Mouse (Mus musculus): ENCODE results near the gene Fam19a3. TPM values are rescaled to one million over a fixed set of nuclear protein-coding genes. Genes with fewer than 3 reads are reported as not detected.

The Fam19a3 gene
- polyA plus RNA-seq, 1 experiment from 2014 or later: not detected

GRCm38 (mm10) chr3:104791671-104792070 is 10.0 kb upstream of the Fam19a3 start:
- no peak for ATAC-seq (ENCODE audit: low read depth)
- Histone ChIP-seq H3K27ac (no peak overlapping the region), H3K9ac (no peak overlapping the region), H3K27me3 (peaks cover 35% of the 10 kb centered on the region), H3K4me2 (no peak overlapping the region), H3K36me3 (peaks cover 16% of the 10 kb centered on the region), H3K4me3 (replicated peaks) (no peak overlapping the region), H3K4me1 (replicated peaks) (peaks cover 68% of the 10 kb centered on the region), H3K9me3 (replicated peaks) (no peaks in the 10 kb centered on the region)
- DNase-seq: no peak
- WGBS (ENCODE audit: insufficient replicate concordance): 82% methylated on average over 8 of the region's 8 CpGs

- Histone ChIP-seq H3K9me3 (replicated peaks) (no peaks in the 10 kb centered on the region), H3K9ac (no peak overlapping the region), H3K4me1 (replicated peaks) (peaks cover 64% of the 10 kb centered on the region), H3K36me3 (peaks cover 13% of the 10 kb centered on the region), H3K4me2 (peak overlapping the region; percentile 71), H3K27ac (no peak overlapping the region), H3K4me3 (replicated peaks) (no peak overlapping the region), H3K27me3 (peaks cover 40% of the 10 kb centered on the region)
- WGBS (ENCODE audit: insufficient replicate concordance): 41% methylated on average over 4 of the region's 4 CpGs
- DNase-seq (no peak), ATAC-seq (ENCODE audit: low read depth) (no peak)
These were observed 9.4 kb upstream of the Fam19a3 start for GRCm38 (mm10) chr3:104791017-104791416.

- Histone ChIP-seq H3K27ac (no peak overlapping the region), H3K36me3 (peaks cover 8% of the 10 kb centered on the region), H3K4me2 (peak overlapping the region; percentile 71), H3K4me3 (replicated peaks) (peak overlapping the region; percentile 58; the same call in 1 of the 2 replicates), H3K4me1 (replicated peaks) (peaks cover 59% of the 10 kb centered on the region), H3K27me3 (peaks cover 44% of the 10 kb centered on the region), H3K9me3 (replicated peaks) (no peaks in the 10 kb centered on the region), H3K9ac (peak overlapping the region; percentile 64; the same call in 1 of the 2 replicates)
- DNase-seq (no peak), ATAC-seq (ENCODE audit: low read depth) (no peak)
- 31% methylated on average over 6 of the region's 6 CpGs for WGBS (ENCODE audit: insufficient replicate concordance)
These were observed 8.8 kb upstream of the Fam19a3 start for GRCm38 (mm10) chr3:104790401-104790937.

- Histone ChIP-seq H3K9me3 (replicated peaks) (no peaks in the 10 kb centered on the region), H3K4me1 (replicated peaks) (peaks cover 52% of the 10 kb centered on the region), H3K27ac (no peak overlapping the region), H3K4me3 (replicated peaks) (peak overlapping the region; percentile 58), H3K9ac (peak overlapping the region; percentile 64; the same call in 1 of the 2 replicates), H3K27me3 (peaks cover 51% of the 10 kb centered on the region), H3K36me3 (peaks cover 1% of the 10 kb centered on the region; the same call in 1 of the 2 replicates), H3K4me2 (peak overlapping the region; percentile 71)
- DNase-seq (no peak), ATAC-seq (ENCODE audit: low read depth) (no peak)
- WGBS (ENCODE audit: insufficient replicate concordance): 65% methylated on average over 13 of the region's 13 CpGs
These were observed 8.2 kb upstream of the Fam19a3 start for GRCm38 (mm10) chr3:104789822-104790221.

- peak overlapping the region; percentile 58 for H3K4me3 ChIP-seq (replicated peaks)
- DNase-seq: no peak
- peak; percentile 1; the same call in 1 of the 2 replicates for ATAC-seq (ENCODE audit: low read depth)
- H3K9ac ChIP-seq: peak overlapping the region; percentile 64
- H3K4me2 ChIP-seq: peak overlapping the region; percentile 71
- no peaks in the 10 kb centered on the region for H3K9me3 ChIP-seq (replicated peaks)
- no peak overlapping the region for H3K27ac ChIP-seq
- no peaks in the 10 kb centered on the region; the same call in 1 of the 2 replicates for H3K36me3 ChIP-seq
- peaks cover 47% of the 10 kb centered on the region for H3K4me1 ChIP-seq (replicated peaks)
- peaks cover 57% of the 10 kb centered on the region for H3K27me3 ChIP-seq
- 13% methylated on average over 10 of the region's 10 CpGs for WGBS (ENCODE audit: insufficient replicate concordance)
These were observed 7.6 kb upstream of the Fam19a3 start for GRCm38 (mm10) chr3:104789312-104789605.

- H3K36me3 ChIP-seq: no peaks in the 10 kb centered on the region; the same call in 1 of the 2 replicates
- no peak overlapping the region for H3K27ac ChIP-seq
- peak; percentile 33 for DNase-seq
- peak; percentile 78 for ATAC-seq (ENCODE audit: low read depth)
- H3K9me3 ChIP-seq (replicated peaks): no peaks in the 10 kb centered on the region
- peaks cover 41% of the 10 kb centered on the region for H3K4me1 ChIP-seq (replicated peaks)
- H3K27me3 ChIP-seq: peaks cover 62% of the 10 kb centered on the region
- peak overlapping the region; percentile 64 for H3K9ac ChIP-seq
- H3K4me2 ChIP-seq: peak overlapping the region; percentile 71
- under 1% methylated on average over 51 of the region's 52 CpGs for WGBS (ENCODE audit: insufficient replicate concordance)
- peak overlapping the region; percentile 58 for H3K4me3 ChIP-seq (replicated peaks)
These were observed 7.1 kb upstream of the Fam19a3 start for GRCm38 (mm10) chr3:104788561-104789311.

GRCm38 (mm10) chr3:104788075-104788474 is 6.4 kb upstream of the Fam19a3 start, which contains the start of gene Rhoc:
Gene Rhoc (plus strand): TSS chr3:104788375.
- Histone ChIP-seq H3K4me1 (replicated peaks) (peaks cover 35% of the 10 kb centered on the region), H3K9me3 (replicated peaks) (no peaks in the 10 kb centered on the region), H3K4me3 (replicated peaks) (peak within 1 kb of the TSS; percentile 58), H3K9ac (peak within 1 kb of the TSS; percentile 64), H3K27me3 (peaks cover 68% of the 10 kb centered on the region), H3K27ac (no peak within 1 kb of the TSS), H3K4me2 (peak within 1 kb of the TSS; percentile 71), H3K36me3 (no peaks in the 10 kb centered on the region; the same call in 1 of the 2 replicates)
- no peak for ATAC-seq (ENCODE audit: low read depth)
- WGBS (ENCODE audit: insufficient replicate concordance): 46% methylated on average over 3 of the region's 3 CpGs
- DNase-seq: no peak

GRCm38 (mm10) chr3:104785284-104785683 is 3.6 kb upstream of the Fam19a3 start:
- DNase-seq (no peak), ATAC-seq (ENCODE audit: low read depth) (no peak)
- peaks cover 94% of the 10 kb centered on the region for H3K27me3 ChIP-seq
- H3K9ac ChIP-seq: no peak overlapping the region
- peaks cover 35% of the 10 kb centered on the region for H3K4me1 ChIP-seq (replicated peaks)
- H3K4me2 ChIP-seq: no peak overlapping the region
- 84% methylated on average over 6 of the region's 6 CpGs for WGBS (ENCODE audit: insufficient replicate concordance)
- H3K27ac ChIP-seq: no peak overlapping the region
- H3K9me3 ChIP-seq (replicated peaks): no peaks in the 10 kb centered on the region
- no peak overlapping the region for H3K4me3 ChIP-seq (replicated peaks)
- H3K36me3 ChIP-seq: no peaks in the 10 kb centered on the region

- Histone ChIP-seq H3K4me2 (no peak overlapping the region), H3K4me3 (replicated peaks) (no peak overlapping the region), H3K27ac (no peak overlapping the region), H3K9ac (no peak overlapping the region), H3K27me3 (peaks cover 94% of the 10 kb centered on the region), H3K4me1 (replicated peaks) (peaks cover 28% of the 10 kb centered on the region), H3K9me3 (replicated peaks) (no peaks in the 10 kb centered on the region), H3K36me3 (no peaks in the 10 kb centered on the region)
- no peak for ATAC-seq (ENCODE audit: low read depth)
- DNase-seq: no peak
- 22% methylated on average over 14 of the region's 14 CpGs for WGBS (ENCODE audit: insufficient replicate concordance)
These were observed 2.4 kb upstream of the Fam19a3 start for GRCm38 (mm10) chr3:104783971-104784500.

- no peak overlapping the region for H3K27ac ChIP-seq
- H3K4me1 ChIP-seq (replicated peaks): peaks cover 24% of the 10 kb centered on the region
- H3K36me3 ChIP-seq: no peaks in the 10 kb centered on the region
- peaks cover 98% of the 10 kb centered on the region for H3K27me3 ChIP-seq
- WGBS (ENCODE audit: insufficient replicate concordance): 20% methylated on average over 12 of the region's 12 CpGs
- ATAC-seq (ENCODE audit: low read depth): no peak
- no peaks in the 10 kb centered on the region for H3K9me3 ChIP-seq (replicated peaks)
- H3K4me2 ChIP-seq: peak overlapping the region; percentile 78
- DNase-seq: no peak
- peak overlapping the region; percentile 59 for H3K4me3 ChIP-seq (replicated peaks)
- H3K9ac ChIP-seq: no peak overlapping the region
These were observed 531 bp upstream of the Fam19a3 start for GRCm38 (mm10) chr3:104782061-104782681.
